Mouse (Mus musculus) kidney, adult 2 months (tissue): ENCODE measurements around the gene Hps6. TPM values are rescaled to one million over a fixed set of nuclear protein-coding genes. Genes with fewer than 3 reads are reported as not detected.

Experiments used
- DNase-seq: peaks from one replicate; pipeline ENCODE4 v3.0.0; 2021
- H3K27ac ChIP-seq: fragments of 200-500 bp; 2 replicates; pipeline ENCODE4 v1.5.1; 2012; ENCODE audit warnings: low read depth, low read length, control low read depth, inconsistent platforms; ENCODE audit not compliant: insufficient read depth
- H3K27me3 ChIP-seq: fragments of 200-500 bp; replicated peaks from 2 replicates; pipeline ENCODE4 v1.6.1; 2012; ENCODE audit warnings: mild to moderate bottlenecking, moderate library complexity, low read length, inconsistent platforms; ENCODE audit not compliant: control insufficient read depth, insufficient read depth
- H3K36me3 ChIP-seq: fragments of 200-500 bp; 2 replicates; pipeline ENCODE4 v1.6.1; 2012; ENCODE audit warnings: mild to moderate bottlenecking, moderate library complexity, low read length, inconsistent platforms; ENCODE audit not compliant: control insufficient read depth, insufficient read depth
- H3K4me1 ChIP-seq: fragments of 200-500 bp; 2 replicates; pipeline ENCODE4 v1.6.1; 2011; ENCODE audit warnings: low read length; ENCODE audit not compliant: control insufficient read depth, insufficient read depth
- H3K4me3 ChIP-seq: fragments of 200-500 bp; 2 replicates; pipeline ENCODE4 v1.5.1; 2011; ENCODE audit warnings: mild to moderate bottlenecking, low read depth, low read length, control low read depth; ENCODE audit not compliant: insufficient read depth
- CTCF ChIP-seq: fragments of 200-500 bp; conservative IDR thresholded peaks from 2 replicates; pipeline ENCODE4 v1.5.1; 2011; ENCODE audit warnings: low read depth, mild to moderate bottlenecking, control low read depth, low read length, moderate library complexity, mixed read lengths; ENCODE audit not compliant: insufficient read depth, insufficient read length
- POLR2A ChIP-seq: fragments of 200-500 bp; IDR thresholded peaks from one replicate; pipeline ENCODE4 v1.6.1; 2011; ENCODE audit warnings: low read depth, low read length, control low read depth
- WGBS: fragments of 180-500 bp; shearing (Covaris S2); methylation state at CpG from one replicate; pipeline ENCODE4 v1.1.7; 2018; 5-methylcytosine and 5-hydroxymethylcytosine counted together
- polyA plus RNA-seq: library from polyadenylated mRNA; depleted of rRNA; stranded (reverse); fragments of >200 nt; gene quantifications from 2 replicates; pipeline ENCODE4 v1.2.3, GENCODE M21; 2012

The Hps6 gene
- polyA plus RNA-seq, 1 experiment = 4.8 TPM

DNA sequence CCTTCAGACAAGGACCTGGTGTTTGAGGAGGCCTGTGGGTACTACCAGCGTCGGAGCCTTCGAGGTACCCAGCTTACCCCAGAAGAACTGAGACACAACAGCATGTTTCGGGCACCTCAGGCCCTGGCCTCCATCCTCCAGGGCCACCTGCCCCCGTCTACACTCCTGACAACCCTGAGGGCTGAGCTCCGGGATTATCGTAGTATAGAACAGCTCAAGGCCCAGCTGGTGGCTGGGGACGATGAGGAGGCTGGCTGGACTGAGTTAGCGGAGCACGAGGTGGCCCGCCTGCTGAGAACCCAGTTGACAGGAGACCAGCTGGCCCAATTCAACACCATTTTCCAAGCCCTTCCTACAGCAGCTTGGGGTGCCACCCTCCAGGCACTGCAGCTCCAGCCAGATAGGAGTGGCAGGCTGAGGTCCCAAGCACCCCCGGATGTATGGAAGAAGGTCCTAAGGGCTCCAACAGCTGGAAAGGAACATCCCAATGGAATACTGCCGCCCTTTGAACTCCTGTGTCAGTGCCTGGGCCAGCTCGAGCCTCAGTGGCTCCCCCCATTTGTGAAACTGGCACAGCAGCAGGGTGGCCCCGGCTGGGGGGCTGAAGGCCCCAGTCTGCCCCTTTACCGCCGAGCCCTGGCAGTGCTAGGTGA, 1.6 kb downstream of the Hps6 start:
- DNase-seq = no peak
- Histone ChIP-seq H3K27me3 (no peaks in the 10 kb centered on the region), H3K27ac (no peak overlapping the region), H3K4me1 (peaks cover 4% of the 10 kb centered on the region; the same call in 1 of the 2 replicates), H3K4me3 (no peak overlapping the region), H3K36me3 (no peaks in the 10 kb centered on the region)
- WGBS = 84% methylated on average over 17 of the region's 17 CpGs
- TF ChIP-seq CTCF (no peak), POLR2A (no peak)

DNA sequence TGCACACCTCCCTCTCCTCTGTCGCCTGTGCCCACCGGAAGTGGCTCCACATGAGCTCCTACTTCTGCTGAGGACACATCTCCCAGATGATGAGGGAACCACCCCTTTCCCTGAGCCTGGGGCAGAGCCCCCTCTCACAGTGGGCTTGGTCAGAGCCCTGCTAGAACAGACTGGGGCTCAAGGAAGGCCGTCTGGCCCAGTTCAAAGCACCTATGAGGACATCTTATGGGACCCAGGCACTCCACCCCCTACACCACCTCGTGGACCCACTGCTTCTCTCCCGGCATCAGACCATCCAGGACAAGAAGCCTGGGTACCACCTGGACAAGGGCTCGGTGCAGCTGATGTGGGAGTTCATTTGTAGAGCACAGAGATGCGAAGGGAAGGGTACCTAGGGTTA, 2.4 kb downstream of the Hps6 start:
- TF ChIP-seq POLR2A (no peak), CTCF (no peak)
- no peak for DNase-seq
- H3K4me3 ChIP-seq = no peak overlapping the region
- no peaks in the 10 kb centered on the region for H3K27me3 ChIP-seq
- no peaks in the 10 kb centered on the region for H3K36me3 ChIP-seq
- H3K27ac ChIP-seq = no peak overlapping the region
- WGBS = 90% methylated on average over 7 of the region's 7 CpGs
- peaks cover 4% of the 10 kb centered on the region; the same call in 1 of the 2 replicates for H3K4me1 ChIP-seq

GRCm38 (mm10) chr19:46014572-46015178, 11.4 kb downstream of the Hps6 start:
- Histone ChIP-seq H3K4me1 (no peaks in the 10 kb centered on the region), H3K36me3 (no peaks in the 10 kb centered on the region), H3K27me3 (no peaks in the 10 kb centered on the region), H3K4me3 (no peak overlapping the region), H3K27ac (no peak overlapping the region)
- peak; percentile 96 for DNase-seq
- TF ChIP-seq CTCF = peak; percentile 99
- no peak for TF ChIP-seq POLR2A
- 29% methylated on average over 12 of the region's 12 CpGs for WGBS

- no peak overlapping the region for H3K27ac ChIP-seq
- H3K27me3 ChIP-seq = no peaks in the 10 kb centered on the region
- no peak overlapping the region for H3K4me3 ChIP-seq
- no peaks in the 10 kb centered on the region for H3K4me1 ChIP-seq
- WGBS = 97% methylated on average over 2 of the region's 2 CpGs
- TF ChIP-seq CTCF = no peak
- no peak for TF ChIP-seq POLR2A
- no peak for DNase-seq
- H3K36me3 ChIP-seq = no peaks in the 10 kb centered on the region
These were observed 12.7 kb downstream of the Hps6 start for GRCm38 (mm10) chr19:46016023-46016422.

- no peak for DNase-seq
- Histone ChIP-seq H3K36me3 (no peaks in the 10 kb centered on the region), H3K4me1 (no peaks in the 10 kb centered on the region), H3K27ac (peak overlapping the region; percentile 52; the same call in 1 of the 2 replicates), H3K27me3 (no peaks in the 10 kb centered on the region), H3K4me3 (no peak overlapping the region)
- WGBS = 51% methylated on average over 6 of the region's 6 CpGs
- TF ChIP-seq POLR2A = no peak
These were observed 21.7 kb downstream of the Hps6 start for GRCm38 (mm10) chr19:46024959-46025358.

DNA sequence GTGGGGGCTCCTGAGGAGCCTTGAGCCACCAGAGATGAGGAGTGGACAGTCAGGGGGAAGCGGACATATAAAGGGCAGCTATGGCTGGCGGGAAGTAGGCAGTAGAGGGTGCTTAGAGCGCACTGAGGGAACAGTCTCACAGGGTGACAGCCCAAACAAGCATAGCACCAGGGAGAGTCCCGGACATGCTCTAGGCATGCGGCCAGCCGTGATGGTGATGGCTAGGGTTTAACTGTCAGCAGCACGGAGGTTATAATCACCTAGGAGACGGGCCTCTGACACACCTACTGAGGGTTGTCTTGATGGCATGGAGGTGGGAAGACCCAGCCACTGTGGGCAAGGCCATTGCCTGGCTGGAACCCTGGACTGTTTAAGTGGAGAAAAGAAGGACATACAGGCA, 23.3 kb downstream of the Hps6 start:
- H3K4me1 ChIP-seq = no peaks in the 10 kb centered on the region
- WGBS = 40% methylated on average over 8 of the region's 8 CpGs
- H3K27me3 ChIP-seq = no peaks in the 10 kb centered on the region
- no peak overlapping the region for H3K27ac ChIP-seq
- no peak for DNase-seq
- H3K4me3 ChIP-seq = no peak overlapping the region
- TF ChIP-seq CTCF = no peak
- TF ChIP-seq POLR2A = no peak
- no peaks in the 10 kb centered on the region for H3K36me3 ChIP-seq

DNA sequence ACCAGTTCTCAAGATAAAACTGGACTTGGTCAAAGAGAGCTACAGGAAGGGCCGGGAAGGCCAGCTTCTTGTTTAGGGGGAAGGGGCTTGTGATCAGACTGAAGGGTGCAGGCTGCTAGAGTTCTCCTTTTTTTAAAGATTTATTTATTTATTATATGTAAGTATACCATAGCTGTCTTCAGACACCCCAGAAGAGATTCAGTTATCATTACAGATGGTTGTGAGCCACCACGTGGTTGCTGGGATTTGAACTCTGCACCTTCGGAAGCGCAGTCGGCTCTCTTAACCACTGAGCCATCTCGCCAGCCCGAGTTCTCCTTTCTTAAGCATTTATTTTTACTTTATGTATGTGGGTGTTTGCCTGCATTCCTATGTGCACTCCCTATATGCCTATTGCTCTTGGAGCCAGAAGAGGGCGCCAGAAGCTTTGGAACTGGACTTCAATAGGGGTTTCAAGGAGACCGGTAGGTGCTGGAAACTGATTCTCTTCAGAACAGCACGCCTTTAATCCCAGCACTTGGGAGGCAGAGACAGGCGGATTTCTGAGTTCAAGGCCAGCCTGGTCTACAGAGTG, 25.5 kb downstream of the Hps6 start:
- H3K27me3 ChIP-seq = no peaks in the 10 kb centered on the region
- WGBS = 72% methylated on average over 11 of the region's 11 CpGs
- DNase-seq = no peak
- H3K36me3 ChIP-seq = peaks cover 4% of the 10 kb centered on the region
- H3K27ac ChIP-seq = no peak overlapping the region
- H3K4me3 ChIP-seq = no peak overlapping the region
- no peak for TF ChIP-seq POLR2A
- TF ChIP-seq CTCF = peak; percentile 35; the same call in 1 of the 2 replicates
- no peaks in the 10 kb centered on the region for H3K4me1 ChIP-seq
